Comparison of ENCODE assay signal across 9 mouse cellular contexts in genomic region chr2:92391703-92392317, GRCm38 (mm10). TPM values are rescaled to one million over a fixed set of nuclear protein-coding genes. Genes with fewer than 3 reads are reported as not detected.
DNase-seq lines count a peak whose midpoint lies in the region; ATAC-seq lines count a peak whose summit lies in the region.
"Had no signal": no experiment of that assay in that cellular context is flagged by ENCODE, and none has a peak within 500 bp of the region (broad histone marks: within the 10 kb centered on the region; RNA-seq: fewer than 3 reads in every experiment).

No protein-coding gene starts in this region.

- H3K27ac ChIP-seq in heart, embryonic 16.5 days (ENCODE audit: low read length), result no peak overlapping the region
- peak overlapping the region; percentile 92 for H3K27ac ChIP-seq in hindbrain, embryonic 10.5 days
- H3K27ac ChIP-seq in midbrain, embryonic 11.5 days (ENCODE audit: low read depth, low read length), result peak overlapping the region; percentile 83

- peak overlapping the region; percentile 28; the same call in 1 of the 2 replicates for H3K9ac ChIP-seq in heart, embryonic 16.5 days (ENCODE audit: low read length)
- H3K9ac ChIP-seq in midbrain, embryonic 11.5 days (ENCODE audit: low read length), result peak overlapping the region; percentile 61

- no peak for ATAC-seq in heart, embryonic 16.5 days (replicated peaks; ENCODE audit: extremely low read depth, insufficient read depth, low FRiP score)
- peak; percentile 1; the same call in 1 of the 2 replicates for ATAC-seq in midbrain, embryonic 11.5 days (ENCODE audit: low FRiP score)

- H3K9me3 ChIP-seq in heart, embryonic 16.5 days (replicated peaks; ENCODE audit: control insufficient read depth, low read length), result no peaks in the 10 kb centered on the region
- H3K9me3 ChIP-seq in hindbrain, embryonic 10.5 days, result no peaks in the 10 kb centered on the region
- H3K9me3 ChIP-seq in midbrain, embryonic 11.5 days (ENCODE audit: control insufficient read depth, low read length), result no peaks in the 10 kb centered on the region

- peaks cover 19% of the 10 kb centered on the region for H3K27me3 ChIP-seq in heart, embryonic 16.5 days (ENCODE audit: control insufficient read depth, insufficient read depth, low read length)
- H3K27me3 ChIP-seq in hindbrain, embryonic 10.5 days (ENCODE audit: insufficient read depth, poor library complexity, severe bottlenecking), result peaks cover 9% of the 10 kb centered on the region; the same call in 1 of the 2 replicates
- no peaks in the 10 kb centered on the region for H3K27me3 ChIP-seq in midbrain, embryonic 11.5 days (ENCODE audit: control insufficient read depth, insufficient read depth, low read length)

- intact Hi-C loops in heart, postnatal 10 days (cut with DNase I), result loop anchor here (5.0 kb wide), 1 partner anchor 40 kb away; the partner anchor contains the start of gene Cry2

- H3K4me1 ChIP-seq in heart, embryonic 16.5 days (ENCODE audit: control insufficient read depth, insufficient read depth, low read length), result peaks cover 23% of the 10 kb centered on the region
- peaks cover 87% of the 10 kb centered on the region for H3K4me1 ChIP-seq in hindbrain, embryonic 10.5 days (replicated peaks)
- peaks cover 50% of the 10 kb centered on the region for H3K4me1 ChIP-seq in midbrain, embryonic 11.5 days (ENCODE audit: control insufficient read depth, insufficient read depth, low read length)

- H3K4me2 ChIP-seq in heart, embryonic 16.5 days (ENCODE audit: low read depth, low read length), result peak overlapping the region; percentile 48
- H3K4me2 ChIP-seq in midbrain, embryonic 11.5 days, result peak overlapping the region; percentile 46

- 31% methylated on average over 11 of the region's 11 CpGs for WGBS in heart, embryonic 16.5 days
- 27% methylated on average over 11 of the region's 11 CpGs for WGBS in hindbrain, embryonic 10.5 days
- 22% methylated on average over 11 of the region's 11 CpGs for WGBS in midbrain, embryonic 11.5 days

- no peak for DNase-seq in heart, postnatal 10 days
- peak; percentile 80 for DNase-seq in brain, adult 2 months (ENCODE audit: low read depth, low spot score)
- DNase-seq in hindbrain, embryonic 10.5 days (ENCODE audit: low spot score), result no peak
- peak; percentile 88 for DNase-seq in midbrain, embryonic 11.5 days (ENCODE audit: low spot score, missing footprints)
- no peak for DNase-seq in layer of hippocampus, postnatal 36 days
- DNase-seq in spleen, postnatal 14 days (ENCODE audit: low spot score in 2 of 2), result no peak
- DNase-seq in gastrocnemius, postnatal 10 days, result no peak
- DNase-seq: right cerebral cortex, postnatal 4 days had no signal

- peak overlapping the region; percentile 29 for H3K4me3 ChIP-seq in heart, embryonic 16.5 days (ENCODE audit: low read length)
- H3K4me3 ChIP-seq in hindbrain, embryonic 10.5 days, result peak overlapping the region; percentile 88
- H3K4me3 ChIP-seq in midbrain, embryonic 11.5 days (ENCODE audit: low read depth, low read length), result peak overlapping the region; percentile 29

- H3K36me3 ChIP-seq in heart, embryonic 16.5 days (ENCODE audit: control insufficient read depth, insufficient read depth), result no peaks in the 10 kb centered on the region
- peaks cover 15% of the 10 kb centered on the region for H3K36me3 ChIP-seq in hindbrain, embryonic 10.5 days
- peaks cover 6% of the 10 kb centered on the region for H3K36me3 ChIP-seq in midbrain, embryonic 11.5 days (ENCODE audit: control insufficient read depth, insufficient read depth, low read length)

RNA-seq across cellular contexts. Expression of gene Mapk8ip1, which starts 9.3 kb away (rescaled TPM):
- polyA plus RNA-seq in heart, embryonic 16.5 days (2015; fragmentation: Nextera tagmentation; extraction: Ambion mirVana), result 5.7 TPM in 2 replicates
- total RNA-seq in heart, postnatal 10 days (2021), result 10 to 100 TPM in 1 of 2 experiments, 1 to 10 TPM in 1; 9.3 to 10.3 TPM
- 55.0 and 75.5 TPM in 2 replicates for polyA plus RNA-seq in hindbrain, embryonic 10.5 days (2016; fragmentation: Nextera tagmentation; extraction: Ambion mirVana)
- polyA plus RNA-seq in midbrain, embryonic 11.5 days (2014; fragmentation: Nextera tagmentation; extraction: Ambion mirVana), result 34.5 and 37.1 TPM in 2 replicates
- 100 to 1,000 TPM; 336 to 345 TPM for total RNA-seq in layer of hippocampus, postnatal 36 days (2021)
- 10 to 100 TPM; 24.1 to 27.2 TPM for total RNA-seq in gastrocnemius, postnatal 10 days (2021)

RNA-seq across cellular contexts. Expression of gene 1700029I15Rik, which starts 9.5 kb away (rescaled TPM):
- 1.8 and 2.6 TPM in 2 replicates for polyA plus RNA-seq in heart, embryonic 16.5 days (2015; fragmentation: Nextera tagmentation; extraction: Ambion mirVana)
- total RNA-seq in heart, postnatal 10 days (2021), result 1 to 10 TPM; 2.0 to 2.1 TPM
- polyA plus RNA-seq in hindbrain, embryonic 10.5 days (2016; fragmentation: Nextera tagmentation; extraction: Ambion mirVana), result 3.3 and 4.3 TPM in 2 replicates
- 1.5 and 2.0 TPM in 2 replicates for polyA plus RNA-seq in midbrain, embryonic 11.5 days (2014; fragmentation: Nextera tagmentation; extraction: Ambion mirVana)
- 1 to 10 TPM; 3.8 to 6.4 TPM for total RNA-seq in layer of hippocampus, postnatal 36 days (2021)
- 1 to 10 TPM in 1 of 2 experiments, under 1 TPM in 1; 0.80 to 1.9 TPM for total RNA-seq in gastrocnemius, postnatal 10 days (2021)

RNA-seq across cellular contexts. Expression of gene Large2, which starts 17.1 kb away (rescaled TPM):
- polyA plus RNA-seq in heart, embryonic 16.5 days (2015; fragmentation: Nextera tagmentation; extraction: Ambion mirVana), result 1.7 and 2.0 TPM in 2 replicates
- total RNA-seq in heart, postnatal 10 days (2021), result under 1 TPM; 0.10 to 0.99 TPM
- 7.8 and 12.5 TPM in 2 replicates for polyA plus RNA-seq in hindbrain, embryonic 10.5 days (2016; fragmentation: Nextera tagmentation; extraction: Ambion mirVana)
- 8.9 and 10.6 TPM in 2 replicates for polyA plus RNA-seq in midbrain, embryonic 11.5 days (2014; fragmentation: Nextera tagmentation; extraction: Ambion mirVana)
- total RNA-seq in layer of hippocampus, postnatal 36 days (2021), result under 1 TPM in 1 of 2 experiments, not detected in 1; 0.81 TPM
- total RNA-seq in gastrocnemius, postnatal 10 days (2021), result under 1 TPM; 0.40 to 0.70 TPM

RNA-seq across cellular contexts. Expression of gene Pex16, which starts 17.3 kb away (rescaled TPM):
- 20.1 and 20.7 TPM in 2 replicates for polyA plus RNA-seq in heart, embryonic 16.5 days (2015; fragmentation: Nextera tagmentation; extraction: Ambion mirVana)
- 10 to 100 TPM; 23.0 to 29.8 TPM for total RNA-seq in heart, postnatal 10 days (2021)
- polyA plus RNA-seq in hindbrain, embryonic 10.5 days (2016; fragmentation: Nextera tagmentation; extraction: Ambion mirVana), result 26.0 and 30.1 TPM in 2 replicates
- polyA plus RNA-seq in midbrain, embryonic 11.5 days (2014; fragmentation: Nextera tagmentation; extraction: Ambion mirVana), result 17.7 and 20.0 TPM in 2 replicates
- 10 to 100 TPM; 32.5 to 39.0 TPM for total RNA-seq in layer of hippocampus, postnatal 36 days (2021)
- total RNA-seq in gastrocnemius, postnatal 10 days (2021), result 10 to 100 TPM; 19.0 to 22.2 TPM

RNA-seq across cellular contexts. Expression of gene Cry2, which starts 42.0 kb away (rescaled TPM):
- polyA plus RNA-seq in heart, embryonic 16.5 days (2015; fragmentation: Nextera tagmentation; extraction: Ambion mirVana), result 18.4 and 18.6 TPM in 2 replicates
- total RNA-seq in heart, postnatal 10 days (2021), result 10 to 100 TPM; 25.6 to 30.9 TPM
- 26.0 and 31.7 TPM in 2 replicates for polyA plus RNA-seq in hindbrain, embryonic 10.5 days (2016; fragmentation: Nextera tagmentation; extraction: Ambion mirVana)
- 20.5 and 21.9 TPM in 2 replicates for polyA plus RNA-seq in midbrain, embryonic 11.5 days (2014; fragmentation: Nextera tagmentation; extraction: Ambion mirVana)
- total RNA-seq in layer of hippocampus, postnatal 36 days (2021), result 100 to 1,000 TPM in 1 of 2 experiments, 10 to 100 TPM in 1; 93.7 to 101 TPM
- 10 to 100 TPM; 35.7 to 42.7 TPM for total RNA-seq in gastrocnemius, postnatal 10 days (2021)

Comparison
In these comparisons a context has a peak if more than half of its experiments do, and no peak if none do; other contexts are left out.
1. H3K4me3 ChIP-seq: peak in every context shown above with its lines; median percentile 88 in hindbrain, embryonic 10.5 days; 29 in heart, embryonic 16.5 days; 29 in midbrain, embryonic 11.5 days.
2. DNase-seq: peak in brain, adult 2 months (single experiment) and midbrain, embryonic 11.5 days (single experiment); none in heart, postnatal 10 days (0 of 2), hindbrain, embryonic 10.5 days (single experiment), layer of hippocampus, postnatal 36 days (0 of 2), spleen, postnatal 14 days (0 of 2) and gastrocnemius, postnatal 10 days (single experiment).
3. RNA of gene Mapk8ip1, which starts 9.3 kb away (total RNA-seq): 336 to 345 TPM in layer of hippocampus, postnatal 36 days; 24.1 to 27.2 TPM in gastrocnemius, postnatal 10 days and 9.3 to 10.3 TPM in heart, postnatal 10 days; every median in the first group is over 10 times any median in the second.